Mouse (Mus musculus) ovary, adult 2 months (tissue): Measurements from ENCODE around the gene Clpsl2. TPM values are rescaled to one million over a fixed set of nuclear protein-coding genes. Genes with fewer than 3 reads are reported as not detected.

Source experiments
- polyA plus RNA-seq: library from polyadenylated mRNA; depleted of rRNA; stranded (reverse); fragments of >200 nt; gene quantifications from 2 replicates; pipeline ENCODE4 v1.2.3, GENCODE M21; 2012; rRNA removed

Clpsl2 gene
- polyA plus RNA-seq, result not detected in 2 replicates

DNA sequence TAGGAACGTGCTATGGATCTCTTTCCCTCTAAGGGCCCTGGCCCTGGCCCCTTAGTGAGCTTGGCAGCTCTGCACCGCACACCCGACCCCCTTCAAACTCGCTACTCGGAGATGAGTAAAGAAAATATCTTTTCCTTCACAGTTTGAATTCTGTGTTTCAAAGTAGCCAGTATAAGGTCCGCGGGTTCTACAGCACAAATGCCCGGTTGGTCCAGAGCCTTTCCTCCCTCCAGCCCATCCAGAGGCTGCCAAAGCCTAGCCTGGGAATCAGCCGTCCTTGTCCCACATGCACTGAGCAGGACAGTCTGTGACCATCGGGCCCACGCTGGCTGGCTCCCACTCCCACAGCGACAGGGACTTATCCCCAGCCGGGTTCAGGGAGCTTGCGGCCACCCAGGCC, at the start of gene Clpsl2:
Gene Clpsl2 (plus strand): TSS at position 301 of the 400 bp plus-strand sequence.

DNA sequence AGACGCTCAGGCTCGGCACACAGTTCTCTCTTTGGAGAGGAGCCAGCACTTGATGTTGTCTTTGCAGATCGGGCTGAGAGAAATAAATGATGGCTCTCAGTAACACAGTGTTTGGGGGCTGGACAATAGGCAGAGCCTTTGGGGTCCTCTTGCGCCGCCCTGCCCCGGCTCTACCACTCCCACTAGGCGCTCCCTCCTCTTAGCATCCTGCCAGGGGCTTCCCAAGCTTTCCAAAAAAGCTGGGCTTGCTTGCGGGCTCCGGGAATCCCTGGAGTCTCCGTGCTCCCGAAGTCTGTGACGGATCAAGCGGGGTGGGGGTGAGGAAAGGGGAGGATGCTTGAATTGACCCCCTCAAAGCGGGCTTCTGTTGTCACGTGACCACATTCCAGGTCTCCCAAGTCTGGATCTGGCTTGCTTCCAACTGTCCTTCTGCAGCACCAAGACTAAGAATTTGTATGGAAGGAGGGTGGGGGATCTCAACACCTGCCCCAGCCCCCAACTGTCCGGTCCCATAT, 31.7 kb upstream of the Clpsl2 start, which contains the start of gene Fkbp5:
Gene Fkbp5 (minus strand): TSS at position 87 of the 515 bp plus-strand sequence.

DNA sequence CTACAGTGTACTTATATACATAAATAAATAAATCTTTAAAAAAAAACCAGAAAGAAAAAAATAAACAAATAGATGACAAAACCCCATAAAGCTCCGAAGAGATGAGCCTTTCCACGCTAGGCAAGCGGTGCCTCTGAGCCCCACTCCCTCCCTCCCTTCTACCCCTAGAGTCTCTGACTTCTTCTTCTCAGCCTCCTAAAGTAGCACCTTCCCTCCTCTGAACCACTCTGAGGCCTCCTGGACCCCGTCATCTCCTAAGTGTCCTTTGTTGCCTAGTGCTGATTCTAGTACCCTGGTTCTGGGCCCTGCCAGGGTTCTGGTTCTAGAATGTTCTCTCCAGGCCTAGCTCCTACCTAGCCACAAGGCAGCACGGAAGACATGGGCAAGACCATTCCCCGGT, 18.7 kb upstream of the Clpsl2 start, which contains the start of gene Armc12:
Gene Armc12 (plus strand): TSS at position 301 of the 400 bp plus-strand sequence.

DNA sequence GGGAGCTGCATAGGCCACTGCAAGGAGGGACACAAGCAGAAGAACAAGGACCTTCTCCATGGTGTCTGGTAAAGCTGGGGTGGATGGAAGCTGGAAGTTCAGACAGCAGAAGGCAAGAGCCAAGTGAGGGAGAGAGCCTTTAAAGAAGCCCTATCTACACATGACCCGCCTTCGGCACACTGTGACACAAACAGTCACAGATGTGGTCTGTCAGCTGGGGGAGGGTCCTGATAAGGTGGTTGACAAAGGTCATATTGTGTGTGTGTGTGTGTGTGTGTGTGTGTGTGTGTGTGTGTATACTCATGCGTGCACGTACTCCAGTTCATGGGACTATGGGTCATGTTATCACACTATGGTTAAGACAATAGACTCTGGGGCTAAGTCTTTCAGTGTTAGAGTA, 11.4 kb downstream of the Clpsl2 start, which contains the start of gene Clps:
Gene Clps (minus strand): TSS at position 169 of the 400 bp plus-strand sequence.

DNA sequence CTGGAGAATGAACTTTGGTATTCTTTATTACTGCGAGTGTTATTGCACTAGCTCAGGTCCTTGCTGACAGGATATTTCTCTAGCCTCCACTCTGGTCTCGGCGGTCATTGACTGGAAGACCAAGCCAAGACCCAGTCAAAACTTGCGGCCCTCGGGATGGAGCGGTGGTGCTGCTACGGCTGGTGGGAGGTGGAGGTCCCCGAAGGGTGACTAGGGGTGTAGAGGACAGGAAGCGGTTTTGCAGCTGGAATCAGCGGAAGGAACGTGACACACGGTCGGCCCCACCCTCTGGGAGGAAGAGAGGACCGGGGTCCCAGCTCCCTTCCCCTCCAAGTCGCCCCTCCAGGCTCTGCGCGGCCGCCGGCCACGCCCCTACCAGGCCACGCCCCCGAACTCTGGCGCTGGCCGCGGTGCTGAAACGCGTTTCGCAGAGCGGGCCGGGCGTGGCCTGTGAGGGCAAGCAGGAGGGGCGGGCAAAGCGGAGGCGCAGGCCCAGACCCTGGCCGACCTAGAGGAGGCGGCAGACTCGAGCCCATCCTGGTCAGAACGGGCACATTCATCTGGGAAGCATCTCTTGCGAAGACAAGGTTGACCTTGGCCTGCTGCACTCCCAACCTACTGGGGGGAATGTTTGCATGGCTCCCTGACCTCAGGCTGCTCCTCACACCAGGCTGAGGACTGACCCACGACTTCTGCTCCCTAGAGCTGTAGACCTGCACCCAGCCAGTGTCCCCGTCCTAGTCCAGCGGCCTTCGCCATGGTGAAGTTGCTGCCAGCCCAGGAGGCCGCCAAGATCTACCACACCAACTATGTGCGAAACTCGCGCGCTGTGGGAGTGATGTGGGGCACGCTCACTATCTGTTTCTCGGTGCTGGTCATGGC, 26.3 kb downstream of the Clpsl2 start, which contains the start of gene Lhfpl5:
Gene Lhfpl5 (plus strand): TSS at position 398 of the 882 bp plus-strand sequence.

Other genes starting within 250 kb of the Clpsl2 start
- 28.9 and 31.7 TPM in 2 replicates for gene Fance, start 235.9 kb upstream of the Clpsl2 start, polyA plus RNA-seq
- 4,084 and 8,432 TPM in 2 replicates for gene Rpl10a, start 220.9 kb upstream of the Clpsl2 start, polyA plus RNA-seq
- gene Tead3, start 198.6 kb upstream of the Clpsl2 start, polyA plus RNA-seq, result 34.2 and 40.1 TPM in 2 replicates
- 3.7 and 4.1 TPM in 2 replicates for gene Tulp1, start 184.2 kb upstream of the Clpsl2 start, polyA plus RNA-seq
- gene Fkbp5, start 31.9 kb upstream of the Clpsl2 start, polyA plus RNA-seq, result 188 and 212 TPM in 2 replicates
- gene Armc12, start 18.6 kb upstream of the Clpsl2 start, polyA plus RNA-seq, result 0.14 and 0.32 TPM in 2 replicates
- gene Clps, start 11.4 kb downstream of the Clpsl2 start, polyA plus RNA-seq, result 7.8 and 39.7 TPM in 2 replicates
- gene Lhfpl5, start 26.2 kb downstream of the Clpsl2 start, polyA plus RNA-seq, result not detected in 2 replicates
- 23.2 and 29.3 TPM in 2 replicates for gene Srpk1, start 73.3 kb downstream of the Clpsl2 start, polyA plus RNA-seq
- gene Slc26a8, start 140.8 kb downstream of the Clpsl2 start, polyA plus RNA-seq, result 0.94 and 1.7 TPM in 2 replicates
- gene Mapk14, start 141.9 kb downstream of the Clpsl2 start, polyA plus RNA-seq, result 82.6 and 83.3 TPM in 2 replicates
- gene AC170998.1, start 176.7 kb downstream of the Clpsl2 start, polyA plus RNA-seq, result 0.56 and 0.62 TPM in 2 replicates
- gene Mapk13, start 219.9 kb downstream of the Clpsl2 start, polyA plus RNA-seq, result 14.4 and 15.7 TPM in 2 replicates